Mouse (Mus musculus): Measurements from ENCODE around the gene Ddrgk1.
"Not testable (repeated sequence)": the region's sequence is repeated elsewhere in the genome, so short reads cannot be mapped to it uniquely, and the experiment has no call there.

Ddrgk1 gene

GRCm38 (mm10) chr2:130653303-130653702 is 11.2 kb downstream of the Ddrgk1 start:
- no peak for DNase-seq (ENCODE audit: low read depth)

GRCm38 (mm10) chr2:130649028-130649427 is 15.4 kb downstream of the Ddrgk1 start:
- not testable (repeated sequence) for DNase-seq (ENCODE audit: low read depth)

GRCm38 (mm10) chr2:130645198-130645597 is 19.3 kb downstream of the Ddrgk1 start:
- no peak for DNase-seq (ENCODE audit: low read depth)

GRCm38 (mm10) chr2:130642684-130643369 is 21.6 kb downstream of the Ddrgk1 start, which contains the start of gene Lzts3:
Gene Lzts3 (minus strand): TSS chr2:130642803.
- DNase-seq (ENCODE audit: low read depth) = peak; percentile 89

GRCm38 (mm10) chr2:130642197-130642660 is 22.2 kb downstream of the Ddrgk1 start:
- DNase-seq (ENCODE audit: low read depth) = peak; percentile 72

DNA sequence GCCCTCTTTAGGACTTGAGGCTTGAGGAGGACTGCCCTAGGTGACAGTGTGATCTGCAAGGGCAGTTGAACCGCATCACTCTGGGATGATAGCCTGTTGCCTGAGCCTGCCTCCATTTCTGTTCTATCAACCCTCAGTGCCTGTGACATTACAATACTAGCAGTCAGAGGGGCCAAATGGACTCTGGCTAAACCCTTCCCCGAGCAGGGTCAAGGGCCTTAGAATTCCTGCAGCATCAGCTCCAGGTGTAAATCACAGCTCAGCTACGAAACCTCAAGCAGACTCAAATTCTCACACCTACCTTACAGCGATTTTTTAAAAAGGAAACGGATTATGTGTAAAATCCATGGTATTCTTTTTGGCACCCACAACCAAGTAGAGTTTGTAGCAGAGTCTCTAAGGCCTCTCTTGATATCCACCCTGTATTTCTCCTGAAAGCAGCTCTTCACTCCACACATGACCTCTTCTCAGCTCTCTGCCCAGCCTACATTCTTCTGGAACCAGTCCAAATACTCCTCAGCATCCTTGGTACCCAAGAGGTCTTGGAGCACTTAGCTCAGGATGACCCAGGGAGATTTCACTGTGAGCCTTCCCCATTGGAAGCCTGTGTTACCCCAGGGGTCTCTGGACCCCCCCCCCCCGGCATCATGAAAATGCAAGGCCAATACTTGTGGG is 23.0 kb downstream of the Ddrgk1 start:
- DNase-seq (ENCODE audit: low read depth) = no peak

GRCm38 (mm10) chr2:130639276-130639675 is 25.2 kb downstream of the Ddrgk1 start:
- no peak for DNase-seq (ENCODE audit: low read depth)

GRCm38 (mm10) chr2:130638101-130638611 is 26.3 kb downstream of the Ddrgk1 start:
- DNase-seq (ENCODE audit: low read depth) = no peak

GRCm38 (mm10) chr2:130635847-130636246 is 28.6 kb downstream of the Ddrgk1 start:
- DNase-seq (ENCODE audit: low read depth) = peak; percentile 33

GRCm38 (mm10) chr2:130634739-130635411 is 29.6 kb downstream of the Ddrgk1 start:
- DNase-seq (ENCODE audit: low read depth) = peak; percentile 40

GRCm38 (mm10) chr2:130634006-130634738 is 30.3 kb downstream of the Ddrgk1 start:
- DNase-seq (ENCODE audit: low read depth) = peak; percentile 13

- no peak for DNase-seq (ENCODE audit: low read depth)
Observed at GRCm38 (mm10) chr2:130632887-130633675, 31.4 kb downstream of the Ddrgk1 start.

GRCm38 (mm10) chr2:130632416-130632815 is 32.0 kb downstream of the Ddrgk1 start:
- no peak for DNase-seq (ENCODE audit: low read depth)

- DNase-seq (ENCODE audit: low read depth) = peak; percentile 93
Observed at GRCm38 (mm10) chr2:130629839-130630203, 34.6 kb downstream of the Ddrgk1 start, which contains the start of the genes Fastkd5 and Ubox5. Gene Fastkd5 (minus strand): TSS chr2:130630027. Gene Ubox5 (minus strand): TSS chr2:130630038.

- DNase-seq (ENCODE audit: low read depth) = peak; percentile 69
Observed at GRCm38 (mm10) chr2:130629080-130629838, 35.2 kb downstream of the Ddrgk1 start.

DNA sequence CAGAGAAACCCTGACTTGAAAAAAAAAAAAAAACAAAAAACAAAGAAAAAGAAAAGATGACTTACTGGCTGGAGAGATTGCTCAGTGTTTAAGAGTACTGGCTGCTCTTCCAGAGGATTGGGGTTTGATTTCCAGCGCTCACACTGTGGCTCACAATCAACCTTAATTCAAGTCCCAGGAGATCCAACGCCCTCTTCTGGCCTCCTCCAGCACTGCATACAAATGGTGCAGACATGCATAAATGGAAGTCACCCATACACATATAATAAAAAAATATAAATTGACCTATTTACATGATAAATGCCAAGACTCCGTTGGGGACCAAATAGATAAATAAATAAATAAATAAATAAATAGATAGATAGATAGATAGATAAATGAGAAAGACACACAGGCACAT is 36.0 kb downstream of the Ddrgk1 start:
- peak; percentile 65 for DNase-seq (ENCODE audit: low read depth)

DNA sequence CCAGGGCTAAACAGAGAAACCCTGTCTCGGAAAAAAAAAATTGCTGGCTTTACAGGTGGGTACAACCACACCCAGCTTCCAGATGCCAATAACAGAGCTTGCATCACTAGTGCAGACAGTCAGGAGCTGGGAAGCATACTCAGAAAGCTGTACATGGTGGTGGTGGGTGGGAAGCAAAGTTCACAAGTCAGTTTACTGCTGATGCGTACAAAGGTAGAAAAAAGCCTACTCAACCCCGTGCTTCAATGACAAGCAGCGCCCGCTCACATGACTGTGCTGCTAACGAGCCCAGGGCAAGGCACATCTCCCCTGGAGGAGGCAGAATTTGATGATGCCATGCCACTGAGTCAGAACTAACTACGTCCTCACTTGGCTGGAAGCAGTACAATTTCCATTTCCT is 45.5 kb downstream of the Ddrgk1 start:
- DNase-seq (ENCODE audit: low read depth) = no peak

- DNase-seq (ENCODE audit: low read depth) = peak; percentile 24
Observed at GRCm38 (mm10) chr2:130613091-130613490, 51.4 kb downstream of the Ddrgk1 start.

Data from induced T-regulatory cell, adult 2 months (primary cell).